Mouse (Mus musculus): ENCODE measurements around the gene Gm43638. TPM values are rescaled to one million over a fixed set of nuclear protein-coding genes. Genes with fewer than 3 reads are reported as not detected.

The Gm43638 gene
- polyA plus RNA-seq (2017; shearing (Covaris generic)), result not detected

DNA sequence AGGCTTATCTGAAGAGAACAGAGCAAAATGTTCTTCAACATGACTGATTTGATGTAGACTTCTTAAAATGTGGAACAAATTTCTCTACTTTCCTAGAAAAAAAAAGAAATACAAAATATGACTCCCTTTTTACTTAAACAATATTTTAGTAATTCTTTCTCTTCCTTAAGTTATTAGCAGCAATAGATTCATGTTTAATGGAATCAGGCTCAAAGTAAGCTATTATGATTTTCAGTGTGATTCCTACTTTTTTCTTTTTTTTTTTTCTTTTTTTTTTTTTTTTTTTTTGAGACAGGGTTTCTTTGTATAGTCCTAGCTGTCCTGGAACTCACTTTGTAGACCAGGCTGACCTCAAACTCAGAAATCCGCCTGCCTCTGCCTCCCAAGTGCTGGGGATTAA, at the start of gene Gm43638:
Gene Gm43638 (minus strand): TSS at position 101 of the 400 bp plus-strand sequence.

DNA sequence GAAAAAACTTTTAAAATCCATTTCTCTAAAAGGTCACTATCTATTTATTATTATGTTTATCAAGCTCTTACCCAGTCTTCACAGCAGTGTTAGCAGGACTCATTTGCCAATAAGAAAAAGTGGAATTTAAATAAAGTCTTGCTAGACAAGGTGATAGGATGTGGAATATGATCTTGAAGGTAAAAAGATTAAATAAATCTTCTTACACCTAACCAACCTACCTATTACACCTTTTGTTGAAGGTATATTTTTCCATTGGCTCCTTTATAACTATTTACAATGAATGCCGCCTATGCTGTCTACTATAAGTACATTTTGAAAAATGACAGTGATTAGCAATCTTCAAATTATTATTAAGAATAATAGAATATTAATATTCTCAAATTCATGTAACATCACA, 4.2 kb upstream of the Gm43638 start, which contains the start of gene Ugt2a1:
Gene Ugt2a1 (minus strand): TSS at position 101 of the 400 bp plus-strand sequence.

DNA sequence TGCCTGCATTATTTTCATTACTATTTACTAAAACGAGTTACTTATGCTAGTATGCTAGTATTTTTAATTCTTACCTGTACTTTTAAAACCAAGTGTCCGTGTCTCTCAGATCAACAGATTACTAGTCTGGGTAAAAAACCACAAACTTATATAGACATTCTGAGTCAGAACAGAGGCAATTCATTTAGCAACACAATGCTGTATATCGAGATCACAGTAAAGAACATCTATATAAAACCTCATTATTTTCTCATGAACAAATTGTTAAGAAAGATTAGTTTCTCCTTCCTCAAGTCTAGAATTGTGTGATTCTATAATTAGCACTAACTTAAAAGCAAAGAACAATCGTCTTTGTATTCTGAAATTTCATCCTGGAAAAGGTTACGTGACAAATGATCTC, 4.4 kb downstream of the Gm43638 start, which contains the start of gene Ugt2a2:
Gene Ugt2a2 (minus strand): TSS at position 101 of the 400 bp plus-strand sequence.

DNA sequence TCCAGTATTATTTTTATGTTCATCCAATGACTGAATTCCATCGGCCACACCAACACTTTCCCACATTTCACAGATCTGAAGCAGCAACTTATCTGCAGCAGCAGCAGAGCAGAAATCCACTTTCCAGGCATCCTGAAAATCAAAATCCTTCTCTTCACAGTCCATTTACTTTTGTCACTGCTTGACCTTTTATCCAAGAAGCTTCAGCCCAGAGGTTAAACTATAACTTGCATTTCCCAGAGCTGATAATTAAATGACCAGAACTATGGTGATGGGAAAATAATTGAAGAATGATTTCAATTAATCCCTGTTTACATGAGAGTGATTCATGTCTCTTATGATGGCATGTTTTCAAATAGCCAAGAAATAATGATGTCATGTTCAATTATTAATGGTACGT, 62.6 kb downstream of the Gm43638 start, which contains the start of gene Ugt2b38:
Gene Ugt2b38 (minus strand): TSS at position 163 of the 400 bp plus-strand sequence.

Other genes starting within 250 kb of the Gm43638 start
- gene Ugt2b37, start 232.0 kb downstream of the Gm43638 start, polyA plus RNA-seq (2017; shearing (Covaris generic)), result not detected
- not detected for gene Ugt2a3, start 149.6 kb downstream of the Gm43638 start, polyA plus RNA-seq (2017; shearing (Covaris generic))
- not detected for gene Ugt2b38, start 62.6 kb downstream of the Gm43638 start, polyA plus RNA-seq (2017; shearing (Covaris generic))
- not detected for gene Ugt2a2, start 4.5 kb downstream of the Gm43638 start, polyA plus RNA-seq (2017; shearing (Covaris generic))
- gene Ugt2a1, start 4.1 kb upstream of the Gm43638 start, polyA plus RNA-seq (2017; shearing (Covaris generic)), result not detected
- not detected for gene Sult1b1, start 51.4 kb upstream of the Gm43638 start, polyA plus RNA-seq (2017; shearing (Covaris generic))
- gene Sult1d1, start 82.2 kb upstream of the Gm43638 start, polyA plus RNA-seq (2017; shearing (Covaris generic)), result not detected
- not detected for gene Sult1e1, start 104.8 kb upstream of the Gm43638 start, polyA plus RNA-seq (2017; shearing (Covaris generic))
- not detected for gene Csn1s1, start 179.4 kb upstream of the Gm43638 start, polyA plus RNA-seq (2017; shearing (Covaris generic))
- gene Csn2, start 212.8 kb upstream of the Gm43638 start, polyA plus RNA-seq (2017; shearing (Covaris generic)), result not detected

Data from CD4-positive, CD25-positive, alpha-beta regulatory T cell, adult 9 weeks (primary cell).